Mouse (Mus musculus) hindbrain, embryonic 12.5 days (tissue): Measurements from ENCODE around the gene Usp30. TPM values are rescaled to one million over a fixed set of nuclear protein-coding genes. Genes with fewer than 3 reads are reported as not detected.

Experiments used
- ATAC-seq: fragments of 200-750 bp; cut with Nextera tagmentation; 2 replicates; pipeline ENCODE4 v1.8.0; 2017; ENCODE audit warnings: moderate TSS enrichment; ENCODE audit not compliant: low FRiP score
- H3K27ac ChIP-seq: fragments of 300-500 bp; sonication (generic); 2 replicates; pipeline ENCODE4 v1.5.1; 2016; ENCODE audit warnings: mild to moderate bottlenecking
- H3K27me3 ChIP-seq: fragments of 300-500 bp; sonication (generic); 2 replicates; pipeline ENCODE4 v1.6.1; 2016; ENCODE audit warnings: mild to moderate bottlenecking
- H3K36me3 ChIP-seq: fragments of 300-500 bp; sonication (generic); 2 replicates; pipeline ENCODE4 v1.6.1; 2016; ENCODE audit warnings: mild to moderate bottlenecking
- H3K4me1 ChIP-seq: fragments of 300-500 bp; sonication (generic); 2 replicates; pipeline ENCODE4 v1.6.1; 2016
- H3K4me2 ChIP-seq: fragments of 300-500 bp; sonication (generic); replicated peaks from 2 replicates; pipeline ENCODE4 v1.6.1; 2016; ENCODE audit warnings: mild to moderate bottlenecking
- H3K4me3 ChIP-seq: fragments of 300-500 bp; sonication (generic); 2 replicates; pipeline ENCODE4 v1.5.1; 2016; ENCODE audit warnings: mild to moderate bottlenecking
- H3K9ac ChIP-seq: fragments of 300-500 bp; sonication (generic); 2 replicates; pipeline ENCODE4 v1.6.1; 2016; ENCODE audit warnings: mild to moderate bottlenecking, moderate library complexity
- H3K9me3 ChIP-seq: fragments of 300-500 bp; sonication (generic); replicated peaks from 2 replicates; pipeline ENCODE4 v1.6.1; 2016; ENCODE audit warnings: mild to moderate bottlenecking
- WGBS: fragments of 180-500 bp; shearing (Covaris S2); methylation state at CpG from one replicate; pipeline ENCODE4 v1.1.7; 2016; 5-methylcytosine and 5-hydroxymethylcytosine counted together
- polyA plus RNA-seq: library from polyadenylated mRNA; unstranded; fragments of >200 nt; fragmentation: Nextera tagmentation; extraction: Ambion mirVana; gene quantifications from 2 replicates; pipeline ENCODE4 v1.2.1, GENCODE M21; 2016

The Usp30 gene
- polyA plus RNA-seq, 1 experiment from 2014 or later, result 17.5 TPM

DNA sequence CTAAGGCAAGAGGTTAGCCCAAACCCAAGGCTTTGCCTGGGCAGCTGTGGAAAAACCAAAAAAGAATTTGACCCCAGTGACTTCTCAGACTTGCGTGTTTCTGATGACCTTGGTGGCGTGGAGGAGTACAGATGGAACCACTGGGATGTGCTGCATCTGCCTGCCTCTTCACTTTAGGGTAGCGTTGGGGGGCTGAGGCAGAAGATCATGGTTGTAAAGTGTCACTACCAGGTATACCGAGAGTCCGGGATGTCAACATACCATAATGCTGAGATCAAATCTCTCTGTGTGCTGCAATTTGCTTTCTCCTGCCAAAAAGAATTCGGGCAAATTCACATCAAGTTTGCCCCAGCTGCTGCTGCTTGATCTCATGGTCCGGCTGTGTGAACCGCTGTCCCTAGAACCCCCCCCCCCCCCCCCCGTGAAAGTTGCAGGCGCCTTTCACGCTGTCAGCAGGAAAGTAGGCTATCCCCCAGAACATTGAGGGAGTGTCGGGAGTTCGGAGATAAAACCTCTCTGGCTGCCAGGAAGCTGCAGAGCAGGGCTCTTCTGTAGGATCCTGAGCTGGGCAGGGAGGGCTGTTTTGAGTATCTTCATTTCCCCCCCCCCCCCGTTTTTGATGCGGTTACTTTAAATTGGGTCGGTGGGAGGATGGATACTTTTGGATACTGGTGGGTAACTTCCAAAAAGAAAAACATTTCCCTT is 108.8 kb downstream of the Usp30 start:
- WGBS, result 31% methylated on average over 16 of the region's 16 CpGs
- Histone ChIP-seq H3K27ac (no peak overlapping the region), H3K4me1 (peaks cover 8% of the 10 kb centered on the region), H3K4me3 (no peak overlapping the region), H3K9ac (no peak overlapping the region), H3K27me3 (peaks cover 24% of the 10 kb centered on the region), H3K4me2 (no peak overlapping the region), H3K36me3 (no peaks in the 10 kb centered on the region), H3K9me3 (no peaks in the 10 kb centered on the region)
- no peak for ATAC-seq

Other genes with a start within 250 kb of the Usp30 start
- 1.3 and 2.3 TPM in 2 replicates for gene Selplg, start 232.8 kb upstream of the Usp30 start, polyA plus RNA-seq
- 226 and 233 TPM in 2 replicates for gene Coro1c, start 156.7 kb upstream of the Usp30 start, polyA plus RNA-seq
- 22.4 and 27.9 TPM in 2 replicates for gene Ssh1, start 71.6 kb upstream of the Usp30 start, polyA plus RNA-seq
- gene Dao, start 61.8 kb upstream of the Usp30 start, polyA plus RNA-seq, result not detected in 2 replicates
- 55.6 and 56.1 TPM in 2 replicates for gene Svop, start 26.1 kb downstream of the Usp30 start, polyA plus RNA-seq
- 7.0 and 7.6 TPM in 2 replicates for gene Alkbh2, start 62.8 kb downstream of the Usp30 start, polyA plus RNA-seq
- 25.7 and 26.2 TPM in 2 replicates for gene Ung, start 64.9 kb downstream of the Usp30 start, polyA plus RNA-seq
- gene Acacb, start 81.1 kb downstream of the Usp30 start, polyA plus RNA-seq, result 2.4 and 3.4 TPM in 2 replicates
- gene Foxn4, start 208.3 kb downstream of the Usp30 start, polyA plus RNA-seq, result 3.2 and 4.1 TPM in 2 replicates
- gene Myo1h, start 223.7 kb downstream of the Usp30 start, polyA plus RNA-seq, result 0.51 and 0.79 TPM in 2 replicates